Mouse (Mus musculus): Measurements from ENCODE around the gene Vapa.

Gene Vapa

DNA sequence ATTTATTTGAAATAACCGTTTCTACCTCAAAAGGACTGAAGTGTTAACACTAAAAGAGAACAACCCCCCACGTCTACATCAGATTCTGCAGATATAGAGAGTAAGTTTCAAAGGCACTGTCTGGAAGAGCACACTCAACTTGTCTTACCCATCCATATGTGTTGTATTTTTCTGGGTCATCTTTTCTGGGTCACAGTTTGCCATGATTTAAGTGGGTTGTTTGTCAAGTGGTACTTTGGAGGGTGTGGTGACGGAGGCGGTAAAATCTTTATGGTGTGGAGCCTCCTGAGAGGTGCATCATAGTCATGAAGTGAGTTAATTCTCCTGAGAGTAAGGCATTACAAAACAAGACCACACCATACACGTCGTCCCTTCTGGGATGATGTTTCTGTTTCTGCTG, 12.2 kb upstream of the Vapa start:
- DNase-seq (ENCODE audit: low read depth) = no peak

DNA sequence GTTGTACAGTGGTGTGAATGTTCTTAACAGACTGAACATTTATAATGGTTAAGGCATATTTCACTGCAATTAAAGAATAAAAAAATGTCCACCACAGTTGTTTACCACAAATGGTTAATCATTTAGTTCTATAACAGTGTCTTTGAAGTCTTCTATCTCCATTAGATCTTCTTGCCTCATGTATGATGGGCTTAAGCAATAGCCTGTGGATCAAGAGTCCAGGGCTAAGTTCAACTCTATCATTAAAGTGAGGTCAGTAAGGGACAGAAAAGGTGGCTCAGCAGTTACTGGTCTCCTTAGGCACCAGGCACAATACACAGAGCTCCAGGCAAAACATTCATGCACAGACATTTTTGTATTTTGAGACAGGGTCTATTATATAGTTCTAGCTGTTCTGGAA, 9.8 kb upstream of the Vapa start:
- DNase-seq (ENCODE audit: low read depth) = no peak

DNA sequence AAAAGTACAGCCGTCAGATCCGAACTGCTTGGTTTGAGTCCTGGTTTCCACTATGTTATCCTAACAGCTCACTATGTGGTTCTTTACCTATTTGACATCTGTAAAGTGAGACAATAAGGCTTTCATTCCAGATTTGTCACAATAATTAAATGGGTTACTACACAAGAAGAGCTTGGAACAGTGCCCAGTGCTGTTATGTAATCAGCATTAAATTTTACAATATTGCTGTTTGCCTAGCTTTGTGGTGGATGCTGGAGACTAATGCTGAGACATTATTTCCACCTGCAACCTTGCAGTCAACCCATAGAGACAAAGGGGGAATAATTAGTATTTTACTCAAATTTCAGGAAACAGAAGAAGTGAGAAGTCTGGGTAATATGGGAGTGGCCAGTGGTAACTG, 5.1 kb upstream of the Vapa start:
- DNase-seq (ENCODE audit: low read depth) = no peak

DNA sequence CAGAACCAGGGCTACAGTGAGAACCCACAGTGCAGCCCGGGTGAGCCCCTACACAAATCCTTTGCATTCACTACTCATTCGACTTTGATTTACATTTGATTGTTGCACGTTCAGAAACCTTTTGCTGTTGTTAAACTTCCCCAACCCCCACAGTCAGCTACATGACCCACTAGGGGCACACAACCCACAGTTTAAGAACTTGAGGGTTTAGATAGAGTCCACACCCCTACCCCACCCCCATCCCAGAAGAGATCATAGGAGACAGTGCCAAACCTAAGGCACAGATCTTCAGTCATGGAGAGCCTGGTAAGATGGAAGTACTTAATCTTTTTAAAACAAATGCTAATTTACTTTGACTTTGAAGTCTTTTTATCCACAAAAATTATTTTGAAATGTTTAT, 2.3 kb upstream of the Vapa start:
- DNase-seq (ENCODE audit: low read depth) = peak; percentile 34

DNA sequence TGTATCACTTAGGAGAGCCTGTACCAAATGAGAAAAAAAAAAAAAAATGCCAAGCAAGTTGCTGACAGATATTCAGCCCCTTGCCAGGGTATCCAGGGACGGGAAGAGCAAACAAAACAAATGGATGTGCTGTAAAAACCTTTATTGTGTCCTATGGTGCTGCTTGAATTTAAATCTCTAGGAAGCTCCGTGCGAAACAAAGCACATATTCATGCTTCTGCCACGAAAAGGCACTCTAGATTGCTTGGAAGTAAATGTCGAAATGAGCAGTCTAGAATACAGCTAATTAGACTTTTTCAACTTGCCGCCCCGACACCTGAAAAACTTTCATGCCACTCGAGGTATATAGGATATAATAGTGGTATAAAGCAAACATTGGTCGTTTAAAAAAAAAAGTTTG, 1.1 kb upstream of the Vapa start:
- DNase-seq (ENCODE audit: low read depth) = no peak

DNA sequence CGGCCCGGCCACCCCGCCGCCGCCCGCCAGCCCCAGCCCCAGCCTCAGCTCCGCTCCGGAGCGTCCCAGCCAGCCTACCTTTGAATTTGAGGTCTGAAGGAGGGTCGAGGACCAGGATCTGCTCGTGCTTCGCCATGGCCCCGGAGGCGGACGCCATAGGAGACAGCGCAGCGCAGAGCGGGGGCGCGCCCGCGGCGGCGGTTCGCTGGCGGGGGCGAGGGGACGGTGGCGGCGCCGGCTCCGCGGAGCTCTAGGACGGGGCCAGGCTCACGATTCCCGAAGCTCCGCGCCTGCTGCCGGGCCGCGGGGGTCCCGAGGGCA, 253 bp downstream of the Vapa start:
- DNase-seq (ENCODE audit: low read depth) = no peak

DNA sequence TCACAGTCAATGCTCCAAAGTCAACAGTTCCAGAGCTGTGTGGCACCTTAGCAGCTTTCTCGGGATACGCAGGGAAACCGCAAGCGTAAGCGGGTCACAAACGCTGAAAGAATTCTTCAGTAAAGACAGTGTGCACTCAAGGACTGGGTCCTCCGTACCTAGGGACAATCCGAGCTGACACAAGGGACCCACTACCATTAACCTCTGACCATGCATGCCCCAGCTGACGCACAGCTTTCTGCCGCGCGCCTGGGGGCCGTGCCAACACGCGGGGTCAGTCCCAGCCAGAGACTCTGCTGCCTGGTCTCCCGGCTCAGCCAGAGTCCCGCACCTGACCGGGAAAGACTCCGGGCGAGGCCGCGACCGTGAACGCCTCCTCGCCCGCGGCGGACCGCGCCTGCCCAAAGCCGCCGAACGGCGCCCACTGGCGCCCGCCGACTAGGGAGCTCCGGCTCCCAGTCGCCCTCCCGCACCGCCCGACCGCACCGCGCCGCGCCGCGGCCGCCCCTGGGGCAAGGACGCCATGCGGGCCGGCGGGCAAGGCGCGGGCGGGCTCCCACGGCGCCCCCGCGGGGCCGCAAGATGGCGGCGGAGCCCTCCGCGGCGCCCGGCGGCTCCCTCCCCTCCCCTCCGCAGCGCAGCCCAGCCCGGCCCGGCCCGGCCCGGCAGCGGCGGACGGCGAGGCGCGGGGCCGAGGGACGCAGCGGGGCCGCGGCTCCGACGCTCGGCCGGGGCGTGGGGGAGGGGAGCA, 789 bp downstream of the Vapa start:
- DNase-seq (ENCODE audit: low read depth) = peak; percentile 50

DNA sequence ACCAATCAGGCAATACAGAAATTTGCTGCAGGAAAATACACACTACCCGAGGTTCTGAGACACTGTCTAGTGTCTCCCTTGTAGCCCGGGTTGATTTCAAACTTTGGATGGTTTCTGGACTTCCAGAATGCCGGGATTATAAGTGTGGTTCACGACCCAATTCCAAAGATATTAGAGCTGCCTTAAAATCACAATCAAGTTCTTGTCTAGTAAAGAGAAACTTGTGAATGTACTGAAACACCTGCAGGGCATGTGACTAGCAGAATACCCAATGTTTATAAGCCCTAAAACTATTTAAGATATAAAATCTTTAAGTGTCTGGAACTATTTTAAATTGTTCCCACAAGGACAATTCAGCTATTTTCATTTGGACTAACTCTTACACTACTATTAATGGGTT, 1.6 kb downstream of the Vapa start:
- peak; percentile 52 for DNase-seq (ENCODE audit: low read depth)

DNA sequence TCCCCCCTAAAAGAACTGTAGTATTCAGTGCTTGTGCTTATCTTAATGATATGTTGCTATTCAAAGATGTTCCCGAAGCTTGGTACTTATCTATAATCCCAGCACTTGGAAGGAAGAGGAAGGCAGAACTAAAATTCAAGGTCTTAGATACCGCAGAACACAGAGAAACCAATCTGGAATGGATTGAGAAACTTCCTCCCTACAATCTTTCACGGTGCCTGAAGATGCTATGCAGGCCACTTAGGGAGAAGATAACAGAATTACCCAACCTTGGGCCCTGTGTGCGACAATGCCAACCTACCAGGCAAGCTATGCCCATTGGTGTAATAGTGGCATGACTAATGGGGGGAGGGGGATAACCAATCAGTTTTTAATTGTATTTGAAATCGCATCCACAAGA, 4.6 kb downstream of the Vapa start:
- no peak for DNase-seq (ENCODE audit: low read depth)

DNA sequence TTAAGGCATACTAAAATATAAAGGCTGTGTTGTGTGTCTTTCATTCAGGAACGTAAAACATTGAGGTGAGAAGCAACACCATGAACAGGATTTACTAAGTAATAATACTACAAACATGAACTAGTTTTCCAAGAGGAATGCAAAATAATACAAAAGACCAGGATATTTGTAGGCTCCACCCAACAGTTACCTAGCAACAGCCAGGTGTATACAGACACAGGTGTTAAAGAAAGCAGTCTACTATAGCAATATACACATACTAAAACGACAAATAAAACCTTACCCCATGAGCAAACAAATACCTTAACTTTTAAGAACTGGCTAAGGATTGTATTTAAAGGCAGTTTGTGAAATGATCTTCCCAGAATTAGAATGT, 5.1 kb downstream of the Vapa start:
- no peak for DNase-seq (ENCODE audit: low read depth)

DNA sequence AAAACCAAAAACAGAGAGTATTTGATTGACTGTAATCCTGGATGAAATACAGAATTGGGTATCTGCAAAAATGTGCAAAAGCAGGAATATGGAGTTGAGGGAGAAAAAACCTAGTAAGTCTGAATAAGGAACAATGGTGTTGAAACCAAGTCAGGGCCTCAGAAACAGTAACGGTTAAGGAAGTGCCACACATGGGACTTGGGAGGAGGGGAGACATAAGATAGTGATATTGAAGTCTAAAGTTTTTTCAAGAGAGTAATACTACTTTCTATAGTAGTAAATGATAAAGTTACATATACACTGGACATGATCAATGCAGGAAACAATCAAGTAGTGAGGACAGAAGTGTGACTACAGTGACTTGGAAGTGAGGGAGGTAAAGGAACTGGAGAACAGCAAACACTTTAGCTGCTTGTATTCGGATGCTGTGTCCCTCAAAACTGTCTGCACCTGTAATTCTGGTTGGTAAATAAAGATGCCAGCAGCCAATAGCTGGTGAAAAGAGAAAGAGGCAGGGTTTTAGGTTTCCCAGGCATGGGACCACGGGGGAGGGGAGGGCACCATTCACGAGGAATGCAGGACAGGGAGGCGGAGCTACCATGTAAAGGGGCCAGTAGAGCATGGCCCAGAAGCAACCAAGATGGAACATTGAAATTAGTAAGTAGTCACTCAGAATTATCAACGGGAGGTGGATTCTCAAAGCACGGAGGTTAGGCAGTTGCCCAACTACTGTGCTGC, 5.6 kb downstream of the Vapa start:
- no peak for DNase-seq (ENCODE audit: low read depth)

DNA sequence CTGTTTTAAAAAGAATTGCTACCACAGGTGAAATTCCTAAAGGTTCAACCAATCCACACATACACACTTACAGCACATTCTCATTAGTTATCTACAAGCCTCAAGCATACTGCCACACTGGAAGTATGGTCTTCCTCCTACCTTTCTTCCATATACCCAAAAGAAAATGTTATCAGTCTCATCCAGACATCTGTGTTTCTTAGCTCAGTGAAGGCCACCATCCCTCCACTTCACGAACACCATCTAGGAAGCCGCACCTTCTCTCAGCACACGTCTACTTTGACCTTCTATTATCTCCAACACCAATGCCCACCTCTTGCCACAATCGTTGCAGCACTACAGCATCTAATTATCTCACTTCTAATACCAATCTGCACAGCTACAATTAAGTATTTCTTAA, 7.3 kb downstream of the Vapa start:
- DNase-seq (ENCODE audit: low read depth) = no peak

DNA sequence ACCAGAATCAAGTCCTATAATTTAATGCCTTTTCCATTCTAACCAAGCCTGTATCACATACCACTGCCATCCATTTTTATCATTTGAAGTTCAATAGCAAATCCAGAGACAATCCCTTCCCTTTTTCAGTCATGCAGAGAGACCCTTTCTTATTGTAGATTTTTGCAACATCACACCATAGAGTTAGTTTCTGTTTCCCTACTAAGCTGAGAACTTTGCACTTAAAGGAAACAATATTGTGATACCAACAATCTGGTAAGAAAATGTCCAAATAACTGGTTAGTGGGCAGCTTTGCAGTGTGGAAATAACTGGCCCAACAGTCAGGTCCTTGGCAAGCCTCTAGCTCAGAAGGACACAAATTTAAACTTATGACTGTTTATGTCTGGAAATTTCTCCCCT, 8.5 kb downstream of the Vapa start:
- peak; percentile 9 for DNase-seq (ENCODE audit: low read depth)

DNA sequence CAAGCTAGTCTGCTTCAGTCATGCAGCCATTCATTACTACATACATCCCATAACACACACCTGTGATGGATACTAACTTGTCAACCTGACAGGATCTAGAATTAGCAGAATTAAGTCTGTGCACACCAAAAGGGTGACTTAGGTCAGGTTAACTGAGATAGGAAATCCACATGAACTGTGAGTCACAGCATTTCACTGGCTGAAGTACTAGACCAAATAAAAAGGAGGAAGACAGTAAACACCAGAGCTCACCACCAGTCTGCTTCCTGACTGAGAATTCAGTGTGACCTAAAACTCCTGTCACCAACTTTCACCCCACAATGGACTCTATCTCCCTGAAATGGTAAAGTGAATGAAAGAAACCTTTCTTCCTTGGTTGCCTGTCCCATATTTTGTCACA, 9.0 kb downstream of the Vapa start:
- peak; percentile 25 for DNase-seq (ENCODE audit: low read depth)

DNA sequence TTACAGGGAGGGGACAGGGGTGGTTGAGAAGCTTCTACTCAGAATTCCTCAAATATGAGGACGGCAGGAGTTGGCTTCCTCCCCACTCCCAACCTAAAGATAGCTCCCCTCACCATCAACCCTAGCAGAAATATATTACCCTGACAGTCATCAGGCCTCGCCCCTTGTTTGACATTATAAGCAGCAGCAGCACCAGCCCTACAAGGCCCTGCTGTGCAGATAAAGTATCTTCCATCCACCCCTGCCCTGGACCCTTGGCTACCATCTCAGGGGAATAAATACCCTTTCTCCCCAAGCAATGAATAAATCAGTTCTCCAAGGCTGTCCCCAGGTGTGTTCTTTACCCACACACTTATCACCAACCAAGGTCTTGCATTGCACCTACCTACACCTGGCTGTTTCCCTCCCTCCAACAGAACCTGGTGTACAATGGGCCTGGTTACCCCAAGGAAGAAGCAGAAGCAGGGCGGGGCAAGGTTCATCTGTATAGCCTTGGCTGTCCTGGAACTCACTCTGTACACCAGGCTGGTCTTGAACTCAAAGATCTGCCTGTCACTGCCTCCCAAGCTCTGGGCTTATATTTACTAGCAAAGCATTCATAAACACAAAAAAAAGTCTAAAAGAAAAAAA, 15.4 kb downstream of the Vapa start:
- DNase-seq (ENCODE audit: low read depth) = no peak

DNA sequence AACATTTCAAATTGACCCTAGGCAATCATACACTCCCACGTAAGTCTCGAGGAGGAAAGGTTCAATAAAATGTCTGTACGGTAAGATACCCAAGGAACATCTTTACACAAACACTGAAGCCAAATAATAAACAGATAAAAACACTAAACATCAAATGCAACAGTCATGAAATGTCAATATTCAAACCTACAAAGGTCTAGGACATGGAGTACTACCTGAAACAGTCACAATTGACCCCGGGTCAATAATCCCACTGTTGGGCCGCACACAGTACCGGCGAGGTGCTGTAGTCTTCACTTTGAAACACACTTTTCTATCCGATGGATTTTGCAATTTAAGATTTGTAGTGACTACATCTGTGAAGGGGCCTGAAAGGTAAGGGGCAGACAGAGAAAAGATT, 18.7 kb downstream of the Vapa start:
- DNase-seq (ENCODE audit: low read depth) = no peak

DNA sequence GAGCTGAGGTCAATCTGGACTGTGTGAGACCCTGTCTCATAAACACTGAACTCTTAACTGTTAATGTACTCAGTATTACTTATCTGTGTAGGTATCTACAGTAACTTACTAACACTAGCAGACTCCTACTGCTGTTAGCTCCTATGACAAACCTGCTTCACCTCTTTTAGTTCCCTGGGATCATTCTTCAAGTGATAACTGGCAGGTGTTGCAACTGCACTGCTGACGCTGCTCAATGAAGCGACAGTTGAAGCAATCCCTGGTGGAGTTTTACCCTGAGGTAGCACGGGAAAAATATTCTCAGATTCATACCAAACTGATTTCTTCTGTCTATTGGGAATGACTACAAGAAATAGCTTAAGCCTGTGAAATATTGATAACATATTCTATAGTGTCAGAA, 26.5 kb downstream of the Vapa start:
- no peak for DNase-seq (ENCODE audit: low read depth)

DNA sequence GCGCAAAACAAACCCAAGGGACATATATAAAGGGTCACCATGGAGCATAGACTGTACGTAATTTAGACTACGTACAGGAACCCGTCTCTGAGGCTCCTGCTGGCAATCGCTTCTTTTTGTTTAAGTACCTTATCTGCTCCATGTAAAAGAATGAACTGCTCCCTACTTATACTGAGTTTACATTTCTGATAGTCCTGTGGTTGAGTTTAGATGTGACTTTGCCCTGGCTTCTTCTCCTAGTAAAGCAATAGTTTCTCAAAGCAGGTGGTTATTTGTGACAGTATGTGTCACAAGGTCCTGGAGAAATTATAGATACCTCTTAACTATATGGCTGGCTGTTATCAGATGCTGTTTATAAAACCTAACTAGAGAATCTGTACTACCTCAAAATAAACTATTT, 31.9 kb downstream of the Vapa start:
- no peak for DNase-seq (ENCODE audit: low read depth)

DNA sequence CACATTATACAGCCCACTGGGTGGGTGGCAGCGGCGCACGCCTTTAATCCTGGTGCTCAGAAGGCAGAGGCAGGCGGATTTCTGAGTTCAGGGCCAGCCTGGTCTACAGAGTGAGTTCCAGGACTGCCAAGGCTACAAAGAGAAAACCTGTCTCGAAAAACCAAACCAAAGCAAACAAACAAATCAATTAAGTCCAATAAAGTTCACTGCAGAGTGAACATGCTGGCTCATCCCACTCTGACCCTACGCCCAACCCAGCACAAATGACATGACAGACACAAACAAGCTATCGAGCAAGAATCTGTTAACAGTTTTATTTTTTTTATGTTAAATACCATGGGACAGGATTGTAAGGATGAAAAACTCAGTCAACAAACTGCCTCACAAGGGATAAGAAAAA, 33.6 kb downstream of the Vapa start:
- DNase-seq (ENCODE audit: low read depth) = no peak

DNA sequence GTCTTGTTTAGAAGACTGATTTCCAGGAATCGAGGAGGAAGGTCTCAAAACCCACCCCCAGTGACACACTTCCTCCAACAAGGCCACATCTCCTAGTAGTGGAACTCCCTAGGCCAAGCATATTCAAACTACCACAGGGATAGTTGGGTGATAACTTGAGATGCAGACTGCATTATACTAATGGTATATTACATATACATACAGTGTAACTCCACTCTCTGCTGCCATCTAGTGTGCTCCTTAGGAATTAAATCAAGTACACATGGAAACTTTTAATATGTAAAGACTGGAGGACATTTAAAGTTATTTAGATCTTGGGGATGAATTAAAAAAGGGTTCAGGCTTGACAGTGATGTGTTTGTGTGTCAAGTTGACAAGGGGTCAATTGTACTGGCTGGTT, 38.0 kb downstream of the Vapa start:
- DNase-seq (ENCODE audit: low read depth) = peak; percentile 77

DNA sequence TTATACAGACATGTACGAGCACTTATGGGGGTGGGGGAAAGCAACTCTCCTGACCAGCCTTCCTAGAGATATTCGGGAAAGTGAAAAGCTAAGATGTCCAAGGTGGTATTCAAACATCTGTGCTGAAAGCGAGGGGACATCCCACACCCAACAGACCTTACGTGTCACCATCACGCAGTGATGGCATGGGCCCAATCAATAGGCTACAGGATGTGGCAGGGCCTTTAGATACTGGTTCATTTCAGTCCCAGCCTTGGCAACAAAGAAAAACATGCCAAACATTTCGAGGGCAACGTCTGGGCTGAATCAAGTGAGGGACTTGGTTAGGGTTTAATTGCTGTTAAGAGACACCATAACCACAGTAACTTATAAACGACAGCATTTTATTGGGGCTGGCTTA, 38.5 kb downstream of the Vapa start:
- no peak for DNase-seq (ENCODE audit: low read depth)

DNA sequence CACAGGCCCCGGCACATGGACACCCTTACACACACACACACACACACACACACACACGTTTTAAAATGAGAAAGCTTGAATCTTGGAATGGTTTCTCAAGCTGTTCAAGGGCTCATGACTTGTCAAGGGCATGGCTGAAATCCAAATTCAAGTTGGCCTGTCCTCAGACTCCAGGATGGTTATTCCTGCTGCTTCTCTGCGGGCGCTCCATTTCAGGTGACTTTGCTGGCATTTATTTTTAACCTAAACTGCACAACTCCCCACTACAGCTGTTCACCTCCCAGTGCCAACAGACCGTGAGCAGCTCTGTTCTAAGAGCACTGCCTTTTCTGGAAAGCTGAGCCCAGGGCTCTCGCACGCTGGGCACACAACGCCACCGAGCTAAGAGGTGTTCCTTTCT, 41.5 kb downstream of the Vapa start:
- DNase-seq (ENCODE audit: low read depth) = no peak

DNA sequence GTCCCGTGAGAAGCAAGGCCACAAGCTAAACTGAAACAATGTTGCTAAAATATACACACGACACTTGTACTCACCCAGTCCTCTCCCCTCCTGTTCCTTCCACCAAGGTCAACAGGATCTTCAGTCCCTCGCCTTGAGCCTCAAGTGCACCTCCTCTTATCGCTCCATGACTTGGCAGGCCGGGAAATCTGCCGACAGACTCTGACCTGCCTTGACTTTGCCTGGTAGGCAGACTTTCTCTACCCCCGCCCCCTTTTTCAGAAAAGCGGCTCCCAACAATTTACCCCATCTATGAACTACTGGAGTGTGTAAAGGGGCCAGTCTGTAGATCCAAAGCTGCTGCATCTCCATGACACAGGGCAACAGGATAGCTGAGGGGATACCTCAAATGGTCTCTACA, 41.9 kb downstream of the Vapa start:
- no peak for DNase-seq (ENCODE audit: low read depth)

DNA sequence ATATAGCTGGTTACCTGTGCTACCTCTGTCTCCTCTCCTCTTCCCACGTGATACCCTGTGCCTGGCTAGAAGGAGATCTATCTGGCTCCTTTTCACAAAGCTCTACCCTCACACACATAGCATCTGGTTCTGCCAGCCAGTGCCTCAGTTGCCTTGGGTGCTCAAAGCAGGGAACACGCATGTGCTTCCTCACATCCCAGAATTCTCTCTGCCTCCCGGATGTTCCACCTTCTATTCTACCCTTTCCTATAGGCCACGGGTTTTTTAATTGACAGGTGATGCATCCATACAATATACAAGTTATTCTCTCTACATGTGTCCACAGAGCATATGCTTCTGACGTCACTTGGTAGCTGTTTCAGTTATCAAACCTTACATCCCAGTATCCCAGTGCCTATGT, 49.2 kb downstream of the Vapa start:
- DNase-seq (ENCODE audit: low read depth) = no peak
